Mouse (Mus musculus): ENCODE results near the gene Kcnj6. TPM values are rescaled to one million over a fixed set of nuclear protein-coding genes. Genes with fewer than 3 reads are reported as not detected.

Gene Kcnj6
- polyA plus RNA-seq, 1 experiment from 2014 or later, result 0.54 TPM

DNA sequence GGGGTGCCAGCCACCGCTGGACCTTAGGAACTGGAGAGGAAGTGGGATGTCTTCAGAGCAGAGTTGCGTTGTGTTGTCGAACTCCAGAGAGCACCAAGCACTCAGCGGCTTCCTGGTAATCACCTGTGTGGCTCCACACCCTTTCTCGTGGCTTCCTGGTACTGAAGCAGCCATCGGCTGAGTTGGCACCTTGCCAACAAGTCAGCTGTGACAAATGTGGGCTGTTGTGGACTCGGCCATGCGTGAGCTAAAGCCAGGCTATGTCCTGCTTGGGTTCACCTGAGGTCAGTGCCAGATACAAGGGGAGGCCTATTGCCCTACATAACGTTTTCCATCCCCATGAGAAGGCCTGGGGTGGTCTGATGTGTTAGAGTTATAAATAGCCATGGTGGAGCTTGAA is 18.0 kb downstream of the Kcnj6 start:
- H3K9ac ChIP-seq, result no peak overlapping the region
- 74% methylated on average over 9 of the region's 9 CpGs for WGBS
- peaks cover 11% of the 10 kb centered on the region for H3K4me1 ChIP-seq
- H3K4me3 ChIP-seq (replicated peaks), result no peak overlapping the region
- H3K9me3 ChIP-seq, result no peaks in the 10 kb centered on the region
- no peaks in the 10 kb centered on the region for H3K27me3 ChIP-seq
- H3K27ac ChIP-seq, result no peak overlapping the region
- no peak overlapping the region for H3K4me2 ChIP-seq
- ATAC-seq (ENCODE audit: low FRiP score), result no peak
- no peaks in the 10 kb centered on the region for H3K36me3 ChIP-seq (replicated peaks)

GRCm38 (mm10) chr16:94972080-94972855 is 25.2 kb downstream of the Kcnj6 start:
- Histone ChIP-seq H3K9me3 (no peaks in the 10 kb centered on the region), H3K27me3 (no peaks in the 10 kb centered on the region), H3K36me3 (replicated peaks) (no peaks in the 10 kb centered on the region), H3K4me3 (replicated peaks) (no peak overlapping the region), H3K9ac (no peak overlapping the region), H3K4me2 (no peak overlapping the region), H3K4me1 (peaks cover 3% of the 10 kb centered on the region; the same call in 1 of the 2 replicates), H3K27ac (no peak overlapping the region)
- 51% methylated on average over 14 of the region's 14 CpGs for WGBS
- ATAC-seq (ENCODE audit: low FRiP score), result no peak

DNA sequence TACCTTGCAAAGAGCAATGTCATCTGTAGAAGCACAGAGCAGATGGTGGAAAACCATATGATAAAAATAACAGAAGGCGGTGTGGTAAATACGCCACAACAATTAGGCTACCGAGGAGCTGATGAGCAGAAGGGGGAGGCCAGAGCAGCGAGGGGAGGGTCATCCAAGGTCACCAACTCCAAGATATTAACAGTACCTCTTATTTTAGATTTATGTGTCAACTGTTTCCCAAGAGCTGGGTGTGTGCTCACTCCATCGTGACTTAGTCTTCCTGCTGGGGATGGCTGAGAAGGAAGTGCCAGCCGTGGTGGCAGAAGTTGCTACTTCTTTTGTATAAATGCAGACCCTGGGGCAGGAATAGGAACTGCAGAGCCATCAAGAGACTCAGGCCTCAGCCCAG is 28.6 kb downstream of the Kcnj6 start:
- Histone ChIP-seq H3K4me2 (no peak overlapping the region), H3K9me3 (no peaks in the 10 kb centered on the region), H3K9ac (no peak overlapping the region), H3K36me3 (replicated peaks) (no peaks in the 10 kb centered on the region), H3K4me3 (replicated peaks) (no peak overlapping the region), H3K27me3 (no peaks in the 10 kb centered on the region), H3K27ac (no peak overlapping the region), H3K4me1 (no peaks in the 10 kb centered on the region)
- no peak for ATAC-seq (ENCODE audit: low FRiP score)
- 83% methylated on average over 6 of the region's 6 CpGs for WGBS

DNA sequence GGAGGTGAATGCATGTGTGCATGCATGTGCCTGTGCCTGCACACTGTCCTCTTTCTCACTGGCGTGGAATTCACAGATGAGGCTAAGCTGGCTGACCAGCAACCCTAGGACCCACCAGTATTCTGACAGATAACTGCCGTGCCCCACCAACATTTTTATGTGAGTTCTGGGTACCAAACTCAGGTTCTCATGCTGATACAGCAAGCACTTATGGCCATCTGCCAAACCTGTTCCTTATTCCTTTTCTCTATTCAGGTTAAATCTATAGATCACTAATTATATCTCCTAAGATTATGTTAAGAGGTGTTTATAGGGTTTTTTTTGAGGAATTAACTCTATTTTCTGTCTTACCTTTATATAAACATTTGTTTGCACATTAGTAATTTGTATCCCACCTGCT is 29.0 kb downstream of the Kcnj6 start:
- no peak overlapping the region for H3K9ac ChIP-seq
- no peak overlapping the region for H3K4me3 ChIP-seq (replicated peaks)
- H3K4me1 ChIP-seq, result no peaks in the 10 kb centered on the region
- no peak overlapping the region for H3K4me2 ChIP-seq
- H3K9me3 ChIP-seq, result no peaks in the 10 kb centered on the region
- no peak overlapping the region for H3K27ac ChIP-seq
- H3K27me3 ChIP-seq, result no peaks in the 10 kb centered on the region
- no peak for ATAC-seq (ENCODE audit: low FRiP score)
- no peaks in the 10 kb centered on the region for H3K36me3 ChIP-seq (replicated peaks)
- WGBS, result 84% methylated on average over 2 of the region's 2 CpGs

DNA sequence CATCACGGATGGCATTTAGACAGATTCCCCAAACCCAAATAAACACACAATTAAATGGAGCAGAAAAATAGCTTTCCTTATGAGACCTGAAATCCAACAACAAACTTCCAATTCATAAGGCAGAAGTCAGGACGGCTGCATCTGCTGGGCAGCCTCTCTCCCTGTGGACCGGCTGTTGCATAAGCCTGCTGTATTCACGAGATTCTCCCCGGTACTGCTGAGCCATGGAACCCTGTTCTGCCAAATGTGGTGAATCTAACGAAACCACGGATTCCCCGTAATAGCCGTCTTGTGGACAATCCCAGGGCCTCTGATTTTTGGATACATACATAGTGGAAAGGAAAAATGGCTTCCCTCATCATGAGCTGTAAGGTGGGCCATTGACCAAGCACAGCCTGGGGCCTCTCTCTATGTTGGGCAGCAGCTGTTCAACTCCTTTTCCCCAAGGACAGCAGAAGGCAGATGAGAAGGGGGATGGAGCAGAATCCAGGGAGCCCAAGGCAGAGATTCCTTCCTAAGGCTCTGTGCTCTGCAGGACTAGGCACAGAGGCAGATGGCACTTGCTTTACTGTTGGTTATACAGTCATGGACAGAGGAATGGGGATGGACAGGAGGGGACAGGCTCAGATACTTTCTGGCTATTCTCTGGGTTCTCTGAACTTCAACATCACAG is 40.2 kb downstream of the Kcnj6 start:
- no peaks in the 10 kb centered on the region for H3K4me1 ChIP-seq
- no peak for ATAC-seq (ENCODE audit: low FRiP score)

GRCm38 (mm10) chr16:94956410-94956809 is 41.1 kb downstream of the Kcnj6 start:
- H3K4me3 ChIP-seq (replicated peaks), result no peak overlapping the region
- no peaks in the 10 kb centered on the region for H3K9me3 ChIP-seq
- WGBS, result 93% methylated on average over 6 of the region's 6 CpGs
- H3K27me3 ChIP-seq, result no peaks in the 10 kb centered on the region
- no peak for ATAC-seq (ENCODE audit: low FRiP score)
- no peaks in the 10 kb centered on the region for H3K36me3 ChIP-seq (replicated peaks)
- no peak overlapping the region for H3K9ac ChIP-seq
- no peak overlapping the region for H3K4me2 ChIP-seq
- H3K4me1 ChIP-seq, result no peaks in the 10 kb centered on the region
- no peak overlapping the region for H3K27ac ChIP-seq

More for the DNA sequence above, 40.2 kb downstream of the Kcnj6 start:
- 88% methylated on average over 9 of the region's 9 CpGs for WGBS
- no peak overlapping the region for H3K9ac ChIP-seq
- no peaks in the 10 kb centered on the region for H3K9me3 ChIP-seq
- H3K27me3 ChIP-seq, result no peaks in the 10 kb centered on the region
- no peak overlapping the region for H3K4me2 ChIP-seq
- no peak overlapping the region for H3K4me3 ChIP-seq (replicated peaks)
- H3K27ac ChIP-seq, result no peak overlapping the region
- H3K36me3 ChIP-seq (replicated peaks), result no peaks in the 10 kb centered on the region

GRCm38 (mm10) chr16:94953294-94953693 is 44.2 kb downstream of the Kcnj6 start:
- 72% methylated on average over 1 of the region's 1 CpGs for WGBS
- H3K4me1 ChIP-seq, result no peaks in the 10 kb centered on the region
- ATAC-seq (ENCODE audit: low FRiP score), result no peak
- H3K9ac ChIP-seq, result no peak overlapping the region
- H3K27me3 ChIP-seq, result no peaks in the 10 kb centered on the region
- H3K4me3 ChIP-seq (replicated peaks), result no peak overlapping the region
- no peak overlapping the region for H3K4me2 ChIP-seq
- H3K27ac ChIP-seq, result no peak overlapping the region
- H3K9me3 ChIP-seq, result no peaks in the 10 kb centered on the region
- H3K36me3 ChIP-seq (replicated peaks), result no peaks in the 10 kb centered on the region

DNA sequence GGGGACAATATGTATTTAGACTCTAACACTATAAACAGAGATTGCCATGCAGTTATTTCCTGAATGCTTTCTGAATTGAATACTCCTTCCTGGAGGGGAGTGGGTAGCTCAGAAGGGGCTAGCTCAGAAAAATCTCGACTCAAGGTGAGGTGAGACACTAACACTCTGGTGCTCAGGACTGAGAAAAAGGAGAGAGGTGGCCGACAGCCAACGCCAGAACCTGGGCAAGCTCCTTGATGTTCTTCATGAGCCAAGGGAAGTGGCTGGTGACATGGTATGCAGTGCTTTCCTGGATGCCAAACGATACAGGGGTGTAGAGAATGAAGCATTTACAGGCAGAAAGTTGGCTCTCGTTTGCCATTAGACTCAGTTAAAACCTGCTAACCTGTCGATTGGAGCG is 48.3 kb downstream of the Kcnj6 start:
- ATAC-seq (ENCODE audit: low FRiP score), result no peak
- 95% methylated on average over 7 of the region's 7 CpGs for WGBS
- Histone ChIP-seq H3K27me3 (no peaks in the 10 kb centered on the region), H3K27ac (no peak overlapping the region), H3K4me2 (no peak overlapping the region), H3K36me3 (replicated peaks) (no peaks in the 10 kb centered on the region), H3K4me3 (replicated peaks) (no peak overlapping the region), H3K9me3 (no peaks in the 10 kb centered on the region), H3K9ac (no peak overlapping the region), H3K4me1 (no peaks in the 10 kb centered on the region)

DNA sequence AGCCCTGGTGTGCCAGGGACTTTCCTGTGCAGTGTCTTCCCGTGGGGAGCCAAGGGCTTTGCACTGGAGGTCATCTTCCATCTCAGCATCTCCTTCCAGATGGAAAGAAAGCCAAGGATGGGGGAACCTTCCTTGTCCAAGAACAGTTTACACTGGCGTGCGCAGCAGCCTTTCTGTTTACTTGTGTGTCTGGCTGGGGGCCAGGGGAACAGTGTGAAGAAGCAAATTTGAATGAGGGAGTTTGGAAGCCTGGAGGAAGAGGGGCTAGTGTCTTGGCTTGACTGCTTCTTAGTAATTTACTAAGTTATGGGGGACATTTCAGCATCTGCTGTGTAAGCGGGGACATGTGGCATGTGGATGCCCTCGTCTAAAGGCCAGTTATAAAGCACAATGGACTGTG is 50.7 kb downstream of the Kcnj6 start:
- H3K36me3 ChIP-seq (replicated peaks), result no peaks in the 10 kb centered on the region
- WGBS, result 84% methylated on average over 5 of the region's 5 CpGs
- no peaks in the 10 kb centered on the region for H3K9me3 ChIP-seq

DNA sequence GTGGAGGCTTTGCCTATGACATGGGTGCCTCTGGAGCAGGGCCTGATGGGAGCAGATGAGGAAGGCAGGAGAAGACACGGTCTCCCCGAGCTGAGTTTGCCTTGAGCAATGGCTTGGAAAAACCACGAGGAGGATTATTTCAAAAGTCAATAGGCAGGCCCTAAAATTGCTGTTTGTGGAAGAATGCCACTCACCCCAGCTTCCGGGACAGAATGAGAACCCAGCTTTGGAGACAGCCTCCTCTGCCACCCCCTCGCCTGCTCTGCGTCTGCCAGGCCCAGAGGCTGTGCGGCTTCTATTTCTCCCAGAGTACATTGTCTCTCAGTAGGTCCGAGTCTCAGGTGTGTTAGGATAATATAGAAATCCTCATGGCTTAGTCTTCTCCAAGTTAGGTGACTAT is 64.8 kb downstream of the Kcnj6 start:
- 0 out of 2 replicates have a peak overlapping the region, but pooled peaks have one; percentile 68 for H3K27ac ChIP-seq
- no peaks in the 10 kb centered on the region for H3K27me3 ChIP-seq
- H3K9me3 ChIP-seq, result no peaks in the 10 kb centered on the region
- ATAC-seq (ENCODE audit: low FRiP score), result no peak
- WGBS, result 82% methylated on average over 8 of the region's 8 CpGs
- peaks cover 14% of the 10 kb centered on the region for H3K4me1 ChIP-seq
- no peaks in the 10 kb centered on the region for H3K36me3 ChIP-seq (replicated peaks)
- H3K4me3 ChIP-seq (replicated peaks), result no peak overlapping the region
- H3K9ac ChIP-seq, result no peak overlapping the region
- H3K4me2 ChIP-seq, result no peak overlapping the region

More for the DNA sequence above, 50.7 kb downstream of the Kcnj6 start:
- no peak overlapping the region for H3K4me3 ChIP-seq (replicated peaks)
- no peaks in the 10 kb centered on the region for H3K27me3 ChIP-seq
- H3K27ac ChIP-seq, result no peak overlapping the region
- H3K4me1 ChIP-seq, result no peaks in the 10 kb centered on the region
- no peak for ATAC-seq (ENCODE audit: low FRiP score)
- H3K9ac ChIP-seq, result no peak overlapping the region
- H3K4me2 ChIP-seq, result no peak overlapping the region

DNA sequence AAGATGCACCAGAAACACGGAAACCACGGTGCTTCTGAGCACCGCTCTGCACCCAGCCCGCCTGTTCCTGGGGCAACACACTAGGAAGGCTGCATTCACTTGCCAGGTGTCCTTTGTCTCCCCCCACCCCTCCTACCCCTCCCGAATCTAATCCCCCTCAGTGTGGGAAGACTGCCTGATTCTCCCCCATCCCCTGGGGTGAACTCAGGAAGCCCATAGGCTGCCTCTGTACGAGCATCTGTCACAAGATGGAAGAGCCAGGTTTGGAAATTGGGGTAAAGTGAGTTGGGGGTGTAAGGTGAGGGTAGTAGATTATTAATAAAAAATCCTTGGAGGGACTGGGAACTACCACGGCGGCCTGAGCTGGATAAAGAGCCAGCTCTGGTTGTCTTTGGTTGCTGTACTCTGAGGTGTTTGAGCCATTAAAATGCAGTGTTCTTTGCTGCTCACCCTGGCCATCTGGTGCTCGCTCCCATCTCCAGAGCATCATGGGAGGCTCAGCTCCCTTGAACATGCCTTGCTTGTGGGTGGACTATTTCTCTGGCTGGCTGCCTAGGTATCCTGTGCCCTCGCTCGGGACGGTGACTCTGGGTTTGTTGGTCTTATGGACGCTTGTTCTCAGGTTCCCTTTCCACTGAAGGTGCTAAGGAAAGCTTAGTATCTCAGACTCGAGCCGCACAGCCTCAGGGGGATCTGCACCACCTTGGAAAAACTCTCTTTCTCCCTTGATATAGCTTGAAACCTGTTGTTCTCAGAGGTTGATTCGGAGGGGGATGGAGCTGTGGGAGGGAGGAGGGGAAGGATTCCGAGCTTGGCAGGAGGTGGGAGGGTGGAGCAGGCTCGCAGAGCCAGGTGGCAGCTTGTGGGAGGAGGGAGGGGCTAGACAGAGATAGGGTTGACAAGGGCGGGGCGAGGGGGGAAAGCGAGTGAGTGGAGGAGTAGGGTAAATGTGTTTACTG is 65.9 kb downstream of the Kcnj6 start:
- Histone ChIP-seq H3K27me3 (no peaks in the 10 kb centered on the region), H3K4me2 (peak overlapping the region; percentile 42), H3K9ac (no peak overlapping the region; the same call in 1 of the 2 replicates), H3K27ac (peak overlapping the region; percentile 68), H3K36me3 (replicated peaks) (no peaks in the 10 kb centered on the region), H3K4me1 (peaks cover 14% of the 10 kb centered on the region), H3K4me3 (replicated peaks) (0 out of 2 replicates have a peak overlapping the region, but pooled peaks have one; percentile 1), H3K9me3 (no peaks in the 10 kb centered on the region)
- ATAC-seq (ENCODE audit: low FRiP score), result peak; percentile 70; the same call in 1 of the 2 replicates
- 5% methylated on average over 21 of the region's 21 CpGs for WGBS

GRCm38 (mm10) chr16:94925364-94925763 is 72.1 kb downstream of the Kcnj6 start:
- H3K36me3 ChIP-seq (replicated peaks), result no peaks in the 10 kb centered on the region
- H3K27me3 ChIP-seq, result no peaks in the 10 kb centered on the region
- no peak overlapping the region for H3K9ac ChIP-seq
- WGBS, result 12% methylated on average over 6 of the region's 6 CpGs
- no peak for ATAC-seq (ENCODE audit: low FRiP score)
- H3K4me3 ChIP-seq (replicated peaks), result no peak overlapping the region
- H3K4me2 ChIP-seq, result no peak overlapping the region
- peaks cover 7% of the 10 kb centered on the region; the same call in 1 of the 2 replicates for H3K4me1 ChIP-seq
- H3K27ac ChIP-seq, result no peak overlapping the region
- H3K9me3 ChIP-seq, result no peaks in the 10 kb centered on the region
